Mouse (Mus musculus) embryo, embryonic 10.5 days (tissue): ENCODE measurements around the gene Stam2.

Experiments used
- DNase-seq: peaks from one replicate; pipeline ENCODE4 v3.0.0-alpha.2; 2015; ENCODE audit warnings: low spot score

The Stam2 gene

DNA sequence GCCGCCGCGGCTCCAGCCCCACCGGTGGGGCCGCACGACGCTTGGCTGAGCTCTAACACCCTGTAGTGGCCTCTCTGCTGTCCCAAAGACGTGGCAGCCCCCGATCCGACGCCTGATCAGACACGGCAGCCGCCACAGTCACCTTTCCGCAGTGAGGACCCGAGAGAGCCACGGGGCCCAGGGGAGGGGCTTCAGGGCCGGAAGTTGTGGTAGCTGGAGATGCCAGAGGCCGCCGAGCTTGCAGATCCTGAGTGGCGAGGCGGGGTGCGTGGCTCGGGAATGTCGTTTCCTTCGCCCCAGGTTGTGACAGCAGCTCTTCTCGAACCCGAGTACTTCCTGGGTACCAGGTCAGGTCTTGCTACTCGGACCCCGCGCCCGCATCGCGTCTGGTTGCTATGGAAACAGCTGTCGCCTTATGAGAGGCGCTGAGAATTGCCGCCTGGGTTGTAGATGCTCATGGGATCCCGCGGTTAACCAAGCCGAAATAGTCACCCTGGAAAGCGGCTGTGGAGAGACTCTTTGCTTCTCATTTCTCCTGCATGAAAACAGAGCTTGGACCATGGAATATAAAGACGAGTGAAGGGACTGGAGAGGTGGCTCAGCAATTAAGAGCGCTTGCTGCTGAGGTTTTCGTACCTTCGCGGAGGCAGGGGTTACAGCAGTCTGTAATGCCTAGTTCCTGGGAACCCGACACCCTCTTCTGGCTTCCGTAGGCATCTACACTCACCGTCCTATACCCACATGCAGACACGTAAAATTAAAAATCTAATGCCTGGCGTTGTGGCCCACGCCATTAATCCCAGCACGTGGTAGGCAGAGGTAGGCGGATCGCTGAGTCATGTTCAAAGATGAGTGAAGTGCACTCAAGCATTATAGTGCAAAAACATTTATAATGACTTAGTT, at the start of gene Stam2:
Gene Stam2, minus strand, starts transcription at position 26 of the 903 bp plus-strand sequence.
- DNase-seq, result peak; percentile 91

DNA sequence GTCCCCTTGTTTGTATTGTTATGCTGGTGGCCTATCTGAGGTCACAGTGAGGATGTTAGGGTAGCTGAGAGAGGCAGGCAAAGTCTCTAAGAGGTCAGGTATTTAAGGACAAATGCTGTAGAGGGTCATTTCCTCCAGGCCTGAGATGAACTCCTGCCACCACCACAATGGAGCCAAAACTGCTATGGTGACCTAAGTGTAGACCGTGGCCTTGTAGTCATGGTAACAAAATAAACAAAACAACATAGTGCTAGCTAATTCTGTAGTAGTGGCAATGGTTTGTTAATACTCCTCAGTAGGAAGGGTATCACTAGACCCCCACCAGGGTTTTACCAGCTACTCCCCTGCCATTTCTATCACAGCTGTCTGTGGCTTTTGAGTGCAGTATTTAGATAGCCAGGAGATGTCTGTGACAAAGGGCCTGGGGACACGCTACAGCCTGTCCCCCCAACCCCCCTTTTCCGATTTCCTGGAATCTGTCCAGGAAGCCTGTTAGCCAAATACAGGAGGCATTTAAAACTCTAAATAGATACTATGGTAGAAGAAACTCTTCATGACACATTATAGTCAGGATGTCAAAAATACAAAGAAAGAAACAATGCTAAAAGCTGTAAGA, 43.1 kb upstream of the Stam2 start:
- DNase-seq, result peak; percentile 40

DNA sequence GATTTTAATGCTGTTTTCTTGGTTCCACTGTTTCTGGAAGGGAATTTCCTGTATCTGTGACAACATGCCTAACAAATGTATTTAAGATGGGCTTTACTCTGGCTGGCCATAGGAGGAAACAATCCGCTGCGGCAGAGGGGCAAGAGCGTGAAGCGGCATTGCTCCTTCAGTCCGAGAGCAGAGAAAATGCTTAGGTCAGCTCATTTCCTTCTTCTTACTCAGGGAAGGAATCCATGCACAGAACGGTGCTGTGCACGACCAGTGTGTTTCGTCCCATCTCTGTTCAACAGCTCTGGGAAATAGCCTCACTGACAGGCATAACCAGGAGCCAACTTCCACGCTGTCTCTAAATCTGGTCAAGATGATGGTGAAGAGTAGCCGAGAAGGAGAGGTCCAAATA, 37.9 kb upstream of the Stam2 start:
- no peak for DNase-seq

DNA sequence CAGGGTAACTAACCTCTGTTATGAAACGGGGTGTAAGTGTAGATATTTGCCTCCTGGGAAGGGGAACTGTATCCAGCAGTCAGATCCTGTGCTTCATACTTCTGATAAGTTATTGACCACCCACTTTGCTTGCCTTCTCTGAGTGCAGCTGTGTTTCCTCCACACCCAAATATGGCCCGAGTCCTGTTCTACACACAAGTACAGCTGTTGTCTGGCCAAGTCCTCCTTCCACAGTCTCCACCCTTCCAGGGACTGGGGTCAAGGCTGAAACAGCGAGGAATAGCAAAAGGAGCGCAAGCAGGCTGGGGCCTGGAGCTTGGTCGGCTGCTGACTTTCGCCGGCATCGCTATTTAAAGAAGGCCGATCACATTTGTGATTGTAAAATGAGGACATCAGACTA, 37.3 kb upstream of the Stam2 start:
- DNase-seq, result no peak

DNA sequence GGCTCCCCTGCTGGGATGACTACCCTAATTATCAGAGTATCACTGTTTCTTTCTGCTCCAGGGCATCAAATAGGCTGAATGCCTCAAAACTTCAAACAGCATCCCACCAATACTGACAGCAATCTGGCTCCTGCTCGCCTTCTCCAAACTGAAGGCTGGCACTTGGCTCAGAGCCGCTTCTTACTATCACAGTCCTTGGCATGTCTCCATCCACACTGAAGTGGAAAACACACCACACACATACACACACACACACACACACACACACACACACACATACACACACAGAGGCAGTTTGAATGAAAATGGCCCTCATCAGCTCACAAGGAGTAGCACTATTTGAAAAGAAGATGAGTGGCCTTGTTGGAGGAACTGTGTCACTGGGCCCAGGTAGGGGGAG, 35.8 kb upstream of the Stam2 start:
- no peak for DNase-seq

DNA sequence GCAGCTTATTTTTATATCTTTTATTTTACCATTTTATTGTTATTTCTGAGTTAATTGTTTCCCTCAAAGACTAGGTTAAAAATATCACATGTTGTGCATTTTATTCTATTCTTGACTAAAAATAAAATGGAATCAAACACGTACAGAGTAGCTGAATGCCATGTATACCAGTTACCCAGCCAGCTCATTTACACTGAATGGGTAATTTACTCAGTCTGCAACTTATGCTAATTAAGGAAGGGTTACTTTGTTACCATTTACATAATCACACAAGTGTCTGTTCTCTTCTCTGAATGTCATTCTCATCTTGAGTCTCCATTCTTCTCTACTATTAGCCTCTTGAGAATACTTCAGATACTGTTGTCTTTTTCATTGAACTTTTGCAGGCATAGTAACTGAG, 32.3 kb upstream of the Stam2 start:
- DNase-seq, result no peak

DNA sequence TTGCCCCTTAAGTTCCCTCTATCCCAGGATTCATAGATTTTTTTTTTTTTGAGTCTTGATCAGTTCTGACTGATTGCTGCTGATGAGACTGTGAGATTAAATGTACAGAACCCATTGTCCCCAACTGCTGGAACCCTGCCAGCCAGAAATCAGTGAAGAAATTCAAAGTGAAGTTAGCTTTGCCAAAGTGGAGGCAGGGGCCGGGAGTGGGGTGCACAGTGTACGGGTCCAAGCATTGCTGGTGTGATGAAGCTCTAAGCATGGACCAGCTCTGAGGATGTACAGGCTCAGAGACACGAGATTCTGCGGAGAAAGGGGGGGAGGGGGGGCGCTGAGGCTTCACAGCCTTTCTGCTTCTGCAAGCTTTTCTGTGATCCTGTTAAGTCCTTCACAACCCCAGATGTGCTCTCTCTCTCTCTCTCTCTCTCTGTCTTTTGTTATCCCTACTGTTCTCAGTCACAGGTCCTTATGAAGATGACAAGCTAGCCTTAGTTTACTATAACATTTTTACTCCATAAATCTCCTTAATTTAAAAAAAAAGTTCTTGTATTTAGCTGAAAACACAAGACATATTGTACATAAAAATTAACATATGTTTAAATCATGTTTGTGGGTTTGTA, 30.8 kb upstream of the Stam2 start:
- DNase-seq, result no peak

DNA sequence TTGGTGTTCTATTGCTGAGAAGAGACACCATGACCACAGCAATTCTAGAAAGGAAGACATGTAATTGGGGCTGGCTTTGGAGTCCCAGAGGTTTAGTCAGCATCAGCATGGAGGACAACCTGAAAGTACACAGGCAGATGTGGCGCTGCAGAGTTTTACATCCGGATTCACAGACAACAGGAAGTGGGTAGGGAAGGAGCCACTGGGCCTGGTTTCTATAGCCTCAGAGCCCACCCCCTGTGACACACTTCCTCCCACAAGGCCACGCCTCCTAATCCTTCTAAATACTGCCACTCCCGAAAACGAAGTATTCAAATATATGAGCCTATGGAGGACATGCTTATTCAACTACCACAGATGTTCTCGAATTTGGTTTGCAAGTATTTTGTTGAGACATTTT, 23.0 kb upstream of the Stam2 start:
- DNase-seq, result no peak

DNA sequence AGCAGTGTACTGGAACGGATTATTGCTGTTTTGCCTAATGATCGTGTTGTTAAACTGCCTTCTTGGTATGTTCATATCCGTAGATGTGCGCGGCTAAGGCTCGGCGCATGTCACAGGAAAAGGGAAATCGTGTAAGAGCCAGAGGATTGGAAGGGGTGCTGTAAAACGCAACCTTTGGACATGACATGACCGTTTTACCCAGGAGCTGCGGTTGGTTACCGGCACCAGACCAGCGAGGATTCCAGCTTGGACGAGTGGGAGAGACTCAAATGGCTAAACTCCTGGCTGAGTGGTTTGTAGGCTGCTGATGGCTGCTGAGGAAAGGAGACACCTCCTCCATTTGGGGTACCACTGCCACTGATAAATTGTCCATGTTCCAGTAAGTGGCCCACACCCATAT, 21.8 kb upstream of the Stam2 start:
- DNase-seq, result peak; percentile 26

DNA sequence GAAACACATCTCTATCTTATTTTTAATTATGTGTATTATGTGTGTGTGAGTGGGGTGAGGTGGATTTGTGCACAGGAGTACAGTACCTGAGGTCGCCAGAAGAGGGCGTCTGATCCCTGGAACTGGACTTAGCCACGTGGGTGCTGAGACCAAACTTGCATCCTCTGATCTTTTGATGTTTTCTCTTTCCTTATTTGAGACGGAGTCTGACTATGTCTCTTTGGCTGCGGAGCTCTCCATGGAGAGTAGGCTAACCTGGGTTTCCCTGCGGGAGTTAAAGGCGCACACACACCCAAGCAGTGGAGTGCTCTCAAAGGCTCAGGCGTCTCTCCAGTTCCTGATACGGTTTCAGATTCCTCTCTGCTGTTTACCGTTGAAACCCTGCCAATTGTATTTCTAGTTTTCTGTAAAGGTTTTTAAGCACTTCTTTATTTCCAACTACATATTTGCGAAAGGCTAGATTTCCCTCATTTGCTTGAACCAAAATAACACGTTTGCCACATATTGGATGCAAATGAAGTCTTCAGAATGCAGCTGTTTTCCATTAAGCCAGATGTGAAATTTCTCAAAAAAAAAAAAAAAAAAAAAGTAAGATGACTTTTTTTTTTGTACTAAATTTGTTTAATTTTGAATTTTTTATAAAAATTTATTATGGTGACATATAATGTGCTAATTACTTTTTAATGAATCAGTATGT, 21.1 kb upstream of the Stam2 start:
- DNase-seq, result peak; percentile 92

DNA sequence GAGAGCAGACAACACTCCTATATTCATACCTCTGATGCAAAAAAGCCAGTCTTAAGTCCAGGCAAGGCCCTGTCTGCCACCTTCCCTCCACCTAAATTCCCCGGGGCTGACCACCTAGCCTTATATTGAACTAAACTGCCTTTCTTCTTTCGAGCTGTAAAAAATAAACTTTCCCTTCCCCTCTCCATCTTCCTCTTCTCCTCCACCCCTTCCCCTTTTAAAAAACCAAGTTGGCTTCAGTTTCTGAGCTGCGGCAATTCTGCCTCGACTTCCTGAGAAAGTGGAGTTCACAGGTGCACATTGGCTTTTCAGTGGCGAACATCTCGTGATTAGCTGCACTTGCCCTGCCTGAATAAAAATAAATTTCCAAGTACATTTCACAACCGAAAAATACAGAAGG, 20.4 kb upstream of the Stam2 start:
- no peak for DNase-seq

DNA sequence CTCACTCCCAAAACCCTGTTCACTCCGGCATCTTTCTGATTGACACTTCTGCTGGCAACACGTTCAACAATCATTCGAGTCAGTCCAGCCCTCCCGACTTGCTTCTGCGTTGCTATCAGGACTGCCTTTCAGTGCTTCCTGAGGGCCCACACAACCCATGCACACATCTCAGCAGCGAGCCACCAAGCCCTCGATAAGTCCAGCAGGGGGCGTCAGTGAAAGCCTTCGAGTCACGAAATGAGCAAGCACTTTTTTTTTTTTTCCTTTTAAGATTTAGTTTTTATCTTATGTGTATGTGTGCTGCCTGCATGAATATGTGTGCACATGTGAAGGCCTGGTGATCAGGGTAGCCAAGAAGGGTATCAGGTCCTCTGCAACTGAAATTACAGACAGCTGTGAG, 16.5 kb upstream of the Stam2 start:
- DNase-seq, result peak; percentile 80

DNA sequence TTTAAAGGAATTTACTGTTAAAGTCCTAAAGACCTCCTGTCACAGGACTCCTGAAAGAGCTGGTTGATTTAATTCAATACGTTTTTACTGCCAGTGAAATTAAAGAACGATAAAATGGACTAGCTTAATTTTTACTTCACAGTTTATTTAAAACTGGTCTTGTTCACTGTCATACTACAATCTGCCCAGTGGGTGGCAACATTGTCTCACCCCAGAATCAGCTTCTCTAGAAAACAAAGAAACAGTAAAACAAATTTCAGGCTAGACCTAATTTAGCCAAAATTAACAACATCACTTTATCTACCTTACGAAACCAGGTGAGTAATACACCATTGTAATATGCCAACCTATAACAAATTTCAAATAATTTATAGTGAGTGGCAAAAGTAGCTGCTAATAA, 14.6 kb upstream of the Stam2 start:
- peak; percentile 73 for DNase-seq

DNA sequence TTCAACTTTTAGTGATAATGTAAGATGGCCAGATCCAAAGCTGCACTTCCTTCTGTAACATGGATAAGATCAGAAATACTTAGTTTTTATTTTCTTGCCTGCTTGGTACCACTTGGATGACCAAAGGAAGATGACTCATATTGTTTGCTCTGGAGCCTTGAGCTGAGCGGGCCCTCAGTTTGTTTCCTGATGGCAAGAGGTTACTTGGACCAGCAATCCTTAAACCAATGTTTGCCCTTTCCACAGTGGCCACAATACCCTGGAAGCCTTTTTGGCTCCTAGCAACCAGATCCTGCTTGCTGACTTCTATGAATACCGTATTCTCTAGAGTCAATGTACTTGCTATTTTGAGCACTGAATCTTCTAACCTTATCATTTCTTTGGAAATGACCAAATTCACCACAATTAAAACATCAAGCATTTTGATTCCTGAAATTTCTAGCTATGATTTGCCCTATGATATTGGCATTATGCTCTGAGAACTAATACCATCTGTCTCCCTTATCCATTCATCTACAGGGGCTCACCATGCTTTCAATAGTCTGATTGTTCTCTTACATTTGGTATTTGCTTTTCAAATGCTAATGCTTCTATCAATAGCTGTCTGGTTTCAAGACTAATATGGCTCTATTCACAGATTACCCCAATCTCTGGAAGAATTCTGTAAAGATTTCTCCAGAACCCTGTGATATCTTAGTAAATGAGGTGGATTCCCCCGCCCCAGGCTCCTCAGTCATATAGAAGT, 11.7 kb upstream of the Stam2 start:
- DNase-seq, result peak; percentile 56

DNA sequence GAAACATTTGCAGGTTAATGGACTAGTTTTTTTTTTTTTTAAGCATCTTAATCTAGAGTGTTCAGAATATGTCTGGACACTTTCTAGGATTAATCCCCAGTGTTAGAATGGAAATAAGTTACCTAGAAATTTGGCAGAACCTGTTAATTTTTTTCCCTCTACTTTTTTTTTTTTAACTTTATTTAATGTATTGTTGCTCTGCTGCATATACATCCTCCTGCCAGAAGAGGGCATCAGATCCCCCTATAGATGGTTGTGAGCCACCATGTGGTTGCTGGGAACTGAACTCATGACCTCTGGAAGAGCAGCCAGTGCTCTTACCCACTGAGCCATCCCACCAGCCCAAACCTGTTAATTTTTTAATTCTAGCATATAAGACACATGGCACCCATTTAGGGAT, 2.0 kb upstream of the Stam2 start:
- no peak for DNase-seq

DNA sequence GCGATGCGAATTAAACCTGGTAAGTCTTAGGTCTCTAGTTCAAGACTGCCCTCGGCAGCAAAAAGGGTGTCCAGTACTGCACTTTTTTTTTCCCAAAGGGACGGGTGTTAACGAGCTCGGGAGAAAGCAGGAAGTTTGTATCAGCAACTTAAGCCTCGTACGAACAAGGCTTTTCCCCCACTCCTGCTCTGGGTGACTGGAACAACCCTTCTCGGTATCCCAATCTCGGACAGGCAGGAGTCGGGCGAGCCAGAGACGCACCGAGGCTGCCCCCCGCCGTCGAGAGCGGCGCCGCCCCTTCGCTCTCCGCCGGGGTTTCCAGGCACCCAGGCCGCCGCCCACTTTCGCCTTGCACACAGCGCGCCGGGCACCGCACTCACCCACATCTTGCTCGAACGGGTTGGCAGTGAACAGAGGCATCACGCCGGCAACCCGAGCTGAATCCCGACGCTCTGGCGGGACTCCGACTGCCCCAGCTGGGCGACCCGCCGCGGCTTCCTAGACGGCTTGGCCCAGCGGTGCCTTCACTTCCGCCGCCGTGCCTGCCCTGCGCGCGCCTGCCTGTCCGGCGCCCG, 313 bp downstream of the Stam2 start:
- peak; percentile 86 for DNase-seq

DNA sequence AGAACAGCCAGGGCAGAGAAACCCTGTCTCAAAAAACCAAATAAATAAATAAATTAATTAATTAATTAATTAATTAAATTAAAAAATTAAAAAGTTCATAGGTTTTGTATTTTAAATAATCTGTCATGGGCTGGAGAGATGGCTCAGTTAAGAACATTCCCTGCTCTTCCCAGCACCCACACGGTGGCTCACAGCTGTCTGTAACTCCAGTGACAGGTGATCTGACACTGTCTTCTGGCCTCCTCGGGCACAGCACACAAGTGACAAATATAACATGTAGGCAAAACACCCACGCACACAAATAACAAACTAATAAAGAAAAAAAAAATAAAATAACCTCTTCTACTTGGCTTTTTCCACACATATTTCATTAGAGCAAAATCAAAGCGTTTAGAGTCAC, 1.5 kb downstream of the Stam2 start:
- DNase-seq, result no peak

DNA sequence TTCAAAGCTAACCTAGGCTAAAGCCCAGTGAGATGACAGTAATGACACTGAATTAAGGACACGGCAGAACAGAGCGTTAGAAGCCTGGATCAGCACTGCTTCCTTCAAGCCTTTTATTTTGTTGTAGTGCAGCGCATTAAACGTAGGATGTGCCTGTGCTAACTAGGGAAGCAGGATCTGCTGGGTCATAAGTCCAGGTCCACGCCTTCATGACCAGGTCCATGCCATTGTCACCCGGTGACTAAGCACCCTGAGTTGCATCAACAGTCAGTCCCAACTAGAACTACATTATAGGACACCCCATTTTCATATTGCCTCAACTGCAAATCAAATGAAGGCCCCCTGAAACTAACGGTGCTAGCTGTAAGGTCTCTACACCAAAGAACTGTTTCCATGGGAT, 7.6 kb downstream of the Stam2 start:
- DNase-seq, result no peak

DNA sequence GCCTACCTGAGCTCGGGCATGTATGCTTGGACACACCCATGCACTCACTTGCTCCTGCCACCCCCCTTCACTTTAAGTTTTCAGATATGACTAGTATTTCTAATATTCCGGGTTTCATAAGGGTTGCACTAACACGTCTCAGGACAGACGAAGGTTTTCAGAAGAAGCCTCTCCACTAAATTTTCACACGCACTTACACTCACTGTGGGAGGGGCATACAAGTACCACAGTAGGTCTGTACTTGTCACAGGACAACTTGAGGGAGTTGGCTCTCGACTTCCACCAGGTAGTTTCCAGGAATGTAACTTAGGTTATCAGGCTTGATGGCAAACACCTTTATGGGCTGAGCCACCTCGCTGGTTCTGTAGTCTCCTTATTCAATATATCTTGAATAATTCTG, 8.4 kb downstream of the Stam2 start:
- no peak for DNase-seq

DNA sequence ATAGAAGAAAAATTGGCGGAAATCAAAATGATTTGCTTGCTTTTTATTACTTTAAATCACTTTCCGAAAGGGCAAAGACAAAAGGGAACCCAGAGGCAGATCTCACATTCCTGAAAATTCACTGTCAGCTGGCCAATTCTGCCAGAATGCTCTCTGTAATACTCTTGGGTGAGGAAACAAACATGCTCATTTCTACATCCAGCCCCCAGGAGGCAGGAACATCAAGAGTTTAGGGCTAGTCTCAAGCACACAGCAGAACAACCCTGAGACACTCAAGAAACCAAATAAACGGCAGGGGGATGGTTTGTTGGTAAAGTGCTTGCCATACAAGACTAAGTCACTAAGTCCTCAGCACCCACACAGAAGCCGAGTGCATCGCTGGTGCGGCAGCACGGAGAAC, 9.5 kb downstream of the Stam2 start:
- DNase-seq, result no peak

DNA sequence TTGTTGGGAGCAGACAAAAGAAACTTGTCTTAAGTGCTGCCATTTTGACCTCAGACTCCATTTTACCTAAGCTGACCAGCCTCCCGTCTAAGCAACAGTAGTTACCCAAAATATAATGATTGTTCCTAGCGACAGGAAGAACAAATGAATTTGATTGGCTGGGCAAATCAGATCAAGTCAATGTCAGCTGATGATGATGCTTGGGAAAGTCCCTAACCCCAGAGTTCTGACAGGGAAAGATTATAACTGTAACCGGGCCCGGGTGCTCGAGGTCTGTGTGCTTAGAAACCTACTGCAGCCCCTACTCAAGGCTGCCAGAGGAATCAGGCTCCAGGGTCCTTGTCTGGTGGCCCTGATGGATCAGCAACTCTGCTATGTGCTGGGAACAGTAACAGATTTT, 10.1 kb downstream of the Stam2 start:
- DNase-seq, result no peak

DNA sequence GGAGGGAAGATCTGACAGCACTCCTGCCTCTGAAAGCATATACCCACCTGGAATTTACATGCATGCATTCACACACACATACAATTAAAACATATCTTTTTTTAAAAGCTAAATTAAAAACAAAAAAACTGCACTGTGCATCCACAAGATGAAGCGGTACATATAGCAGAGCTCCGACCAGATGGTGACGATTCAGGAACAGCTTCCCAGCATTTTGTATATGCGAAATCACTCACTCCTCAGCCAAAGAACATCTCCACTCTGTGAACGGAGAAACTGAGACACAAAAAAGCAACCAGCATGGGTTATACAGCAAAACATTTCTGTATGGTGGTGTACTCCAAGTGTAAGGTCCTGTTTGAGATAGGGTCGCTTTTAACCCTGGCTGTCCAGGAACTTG, 11.2 kb downstream of the Stam2 start:
- DNase-seq, result no peak
